Mouse (Mus musculus) heart, adult 11 months (tissue): ENCODE data around the gene Dlg2.
"Not testable (repeated sequence)": the region's sequence is repeated elsewhere in the genome, so short reads cannot be mapped to it uniquely, and the experiment has no call there.

Experiments
- DNase-seq: peaks from one replicate; pipeline ENCODE4 v3.0.0; 2022

Gene Dlg2

DNA sequence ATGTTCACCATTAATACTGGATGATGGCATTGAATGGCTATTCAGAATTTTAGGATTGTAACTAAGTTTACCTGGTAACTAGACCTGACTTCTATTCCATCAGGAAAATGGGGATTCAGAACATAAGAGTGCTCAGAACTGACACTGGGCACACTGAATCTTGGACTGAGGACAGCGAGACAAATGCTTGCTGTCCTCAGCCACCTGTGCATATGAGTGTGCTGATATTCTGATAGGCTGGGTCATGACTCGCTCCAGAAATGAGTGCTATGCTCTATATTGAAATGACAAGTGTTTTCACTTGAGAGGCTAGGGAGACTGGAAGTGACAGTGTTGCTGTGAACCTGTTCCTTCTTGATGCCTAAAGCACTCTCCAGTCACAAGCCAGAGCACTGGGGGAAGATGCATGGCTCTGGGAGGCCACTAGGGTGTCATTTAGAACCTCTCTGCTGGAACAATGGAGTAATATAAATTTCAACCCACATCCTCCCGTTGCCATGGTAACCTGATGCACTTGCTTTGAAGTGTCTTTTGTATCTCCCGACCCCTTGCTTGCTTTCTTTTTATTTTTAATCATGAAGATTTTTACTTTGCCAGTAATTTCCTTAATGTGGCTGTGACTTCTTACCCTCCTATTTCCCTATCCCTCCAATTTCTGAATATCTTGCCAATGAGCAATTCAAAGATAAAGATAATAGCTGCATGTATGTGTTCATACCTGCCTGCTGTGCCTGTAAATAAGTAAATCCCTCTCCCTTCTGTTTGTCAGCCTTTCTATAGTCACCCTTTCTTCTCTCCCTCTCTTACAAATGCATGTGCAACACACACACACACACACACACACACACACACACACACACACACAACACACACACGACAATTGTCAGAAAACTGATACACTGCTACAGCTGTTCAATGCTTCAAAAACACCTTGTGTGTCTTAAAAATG is 367.1 kb downstream of the Dlg2 start:
- no peak for DNase-seq

DNA sequence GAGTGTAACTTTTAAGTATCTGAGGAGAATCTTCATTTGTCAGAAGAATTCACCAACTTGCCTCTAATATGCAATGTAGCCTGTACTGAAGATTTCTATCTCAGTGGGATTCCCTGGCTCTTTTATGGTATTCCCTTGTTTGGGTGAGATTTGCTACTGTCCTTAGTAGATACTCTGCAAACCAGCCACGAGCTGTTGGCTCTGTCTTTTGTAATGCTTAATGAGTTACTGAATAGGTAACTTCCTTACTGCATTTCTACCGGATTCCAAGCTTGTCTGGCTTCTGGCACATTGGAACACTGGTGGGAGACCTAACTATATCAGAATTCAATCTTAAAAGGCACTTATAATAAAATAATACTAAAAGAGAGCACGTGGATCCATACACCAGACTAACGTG is 400.3 kb downstream of the Dlg2 start:
- DNase-seq = not testable (repeated sequence)

DNA sequence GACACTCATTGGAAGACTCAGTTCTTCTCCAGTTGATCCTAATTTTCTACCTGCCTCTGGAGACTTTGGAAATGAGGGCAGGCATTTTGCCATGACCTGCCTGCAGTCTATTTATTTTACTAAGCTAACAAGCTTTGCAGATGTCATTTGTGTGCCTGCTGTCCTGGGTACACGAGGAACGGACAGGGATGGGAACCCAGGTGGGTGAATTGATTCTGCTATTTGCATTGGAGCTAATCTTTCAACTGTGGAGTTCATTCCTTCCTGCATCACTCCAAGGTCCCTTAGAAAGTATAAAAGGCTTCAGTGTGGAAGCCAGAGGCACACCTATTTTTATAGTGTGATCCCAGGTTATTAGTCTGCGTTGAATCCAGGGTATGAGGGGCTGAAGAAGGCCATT is 406.3 kb downstream of the Dlg2 start:
- DNase-seq = no peak

DNA sequence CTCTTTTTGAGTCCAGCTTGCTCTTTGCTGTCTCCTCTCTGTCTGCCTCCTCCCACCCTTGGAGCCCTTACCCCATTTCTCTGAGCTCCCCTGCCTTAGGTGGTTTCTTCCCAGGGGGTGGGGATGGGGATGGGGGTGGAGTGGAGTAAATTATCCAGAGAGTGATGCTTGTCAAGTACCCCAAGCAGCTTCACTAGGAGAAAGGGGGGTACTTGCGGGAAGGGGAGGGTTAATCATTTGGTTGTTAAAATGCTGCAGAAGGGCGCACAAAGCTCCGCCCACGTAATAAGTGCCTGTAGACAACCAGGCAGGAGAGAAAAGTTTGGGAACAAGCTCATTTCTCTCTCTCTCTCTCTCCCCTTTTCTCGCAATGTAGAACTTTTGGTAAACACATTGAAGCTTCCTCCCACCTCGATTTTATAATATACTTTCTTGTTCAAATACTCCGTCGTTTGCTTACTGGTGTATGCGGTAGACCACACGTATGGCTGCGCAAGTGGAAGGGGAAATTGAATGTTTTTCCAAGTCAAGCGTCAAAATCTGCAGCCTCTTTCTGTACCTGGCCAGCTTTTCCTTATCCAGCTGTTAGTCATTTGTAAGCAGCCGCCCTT is 410.0 kb downstream of the Dlg2 start:
- no peak for DNase-seq

DNA sequence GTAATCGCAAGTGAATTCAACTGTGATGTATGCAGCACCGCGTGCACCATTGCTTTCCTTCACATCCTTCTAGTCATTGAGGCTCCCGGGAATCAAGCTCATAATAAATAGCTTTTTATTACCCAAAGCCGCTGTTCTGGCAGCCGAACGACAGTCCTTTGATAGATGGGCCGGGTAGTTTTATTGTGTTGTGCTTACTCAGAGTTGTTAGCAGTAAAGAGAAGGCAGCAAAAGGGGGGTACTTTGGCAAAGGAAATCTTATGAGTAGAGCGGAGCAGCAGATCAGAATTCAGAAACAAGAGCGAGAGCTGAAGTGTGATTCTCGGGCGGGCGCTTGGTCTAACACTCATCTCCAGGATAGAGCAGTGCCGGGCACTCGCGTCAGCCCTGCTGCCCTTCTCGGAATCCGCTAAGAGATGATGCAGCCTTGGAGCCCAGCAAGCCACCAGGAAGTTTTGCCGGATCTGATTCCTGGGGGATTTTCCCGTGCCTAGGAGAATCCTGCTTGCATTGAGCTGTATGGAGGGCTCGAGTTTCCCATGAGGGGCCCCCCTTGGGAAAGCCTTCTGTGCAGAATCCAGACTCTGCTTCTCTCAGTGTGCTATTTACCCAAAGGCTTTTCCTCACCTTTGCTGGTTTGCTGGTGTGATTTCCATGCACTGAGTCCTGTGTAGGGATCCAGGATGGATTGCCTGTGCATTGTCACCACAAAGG is 410.7 kb downstream of the Dlg2 start:
- peak; percentile 79 for DNase-seq

DNA sequence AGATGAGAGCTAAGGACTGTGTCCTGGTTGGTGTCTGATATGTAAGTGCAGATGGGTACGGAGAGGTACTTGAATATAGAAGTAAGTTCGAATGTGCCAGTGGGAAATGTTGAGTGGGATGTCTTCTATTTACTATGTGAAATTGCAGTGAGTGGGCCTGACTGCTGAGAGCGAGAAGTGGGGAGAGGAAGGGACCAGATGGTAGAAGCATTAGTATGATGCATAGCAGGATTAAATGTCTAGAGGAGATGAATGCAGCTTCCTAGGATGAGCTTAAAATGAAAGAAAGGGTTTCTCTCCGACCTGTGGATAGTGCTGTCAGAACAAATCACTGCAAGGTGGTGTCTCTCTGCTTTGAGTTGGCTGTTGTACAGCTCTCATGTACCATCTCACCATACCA is 451.0 kb downstream of the Dlg2 start:
- DNase-seq = no peak

DNA sequence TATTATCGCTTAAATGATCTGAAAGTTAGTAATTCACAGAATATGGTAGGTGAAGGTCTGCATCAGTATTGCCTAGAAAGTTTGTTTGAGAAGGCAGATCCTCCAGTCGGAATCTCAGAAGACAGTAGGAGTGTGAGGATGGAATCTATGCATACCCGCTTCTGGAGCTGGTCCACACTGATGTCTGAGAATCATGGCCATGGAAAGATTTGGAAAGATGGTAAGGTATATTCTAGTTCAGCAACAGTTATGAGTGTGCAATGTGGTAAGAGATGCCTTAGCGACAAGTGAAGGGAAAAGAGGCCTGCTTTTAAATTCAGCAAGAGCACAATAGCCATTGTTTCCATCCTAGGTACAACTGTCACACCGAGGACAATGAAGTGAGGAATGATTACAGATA is 464.3 kb downstream of the Dlg2 start:
- DNase-seq = no peak

DNA sequence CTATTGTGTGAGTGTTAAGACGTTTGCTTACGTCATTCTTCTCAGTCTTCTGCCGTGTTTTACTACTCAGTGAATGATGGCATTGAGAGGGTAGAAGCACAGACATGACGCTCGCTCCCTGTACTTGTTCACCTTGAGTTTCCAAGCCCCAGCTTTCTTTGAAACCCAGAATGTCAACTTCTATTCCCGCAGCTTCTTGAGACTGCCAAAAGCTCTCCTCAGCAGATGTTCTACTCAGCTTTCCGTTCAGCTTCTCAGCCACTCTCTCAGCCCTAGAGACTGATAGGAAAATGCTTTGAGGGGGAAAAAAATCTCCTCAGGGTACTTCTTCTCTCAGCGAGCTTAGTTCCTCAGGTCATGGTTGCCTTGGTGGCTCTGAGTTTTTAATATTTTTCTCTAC is 470.6 kb downstream of the Dlg2 start:
- no peak for DNase-seq

DNA sequence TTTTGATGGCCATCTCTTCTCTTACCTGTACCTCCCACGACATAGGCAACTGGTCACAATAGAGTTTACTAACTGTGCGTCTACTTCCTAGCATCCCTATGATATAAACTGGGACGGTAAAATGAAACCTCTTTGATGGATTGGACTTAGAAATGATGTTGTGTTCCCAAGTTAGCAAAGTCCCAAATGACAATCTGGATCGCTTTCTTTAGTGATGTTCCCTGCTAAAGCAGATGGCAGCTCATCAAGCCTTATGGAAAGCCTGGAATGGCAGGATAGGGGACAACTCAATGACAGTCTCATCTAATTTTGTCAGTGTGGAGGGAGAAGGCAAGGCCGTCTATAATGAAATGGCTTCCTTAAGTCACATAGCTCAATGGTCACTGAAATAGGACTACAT is 472.7 kb downstream of the Dlg2 start:
- DNase-seq = no peak

DNA sequence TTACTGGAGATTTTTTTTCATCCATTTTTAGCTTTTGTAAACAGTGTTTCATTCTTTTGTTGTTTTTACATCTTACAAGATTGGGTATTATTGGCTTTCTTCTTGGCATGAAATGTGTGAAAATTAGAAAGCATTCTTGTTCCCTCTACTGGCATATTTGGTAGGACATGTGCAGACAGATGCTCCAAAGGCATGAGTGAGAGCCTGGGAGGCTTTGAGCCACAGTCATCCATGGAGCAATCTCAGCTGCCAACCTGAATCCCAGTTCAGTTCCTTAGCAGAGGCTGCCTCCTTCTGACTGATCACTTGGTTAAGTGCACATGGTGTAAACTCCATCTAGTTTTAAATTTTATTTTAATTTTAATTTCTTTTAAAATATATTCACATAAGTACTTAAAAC is 500.8 kb downstream of the Dlg2 start:
- no peak for DNase-seq

DNA sequence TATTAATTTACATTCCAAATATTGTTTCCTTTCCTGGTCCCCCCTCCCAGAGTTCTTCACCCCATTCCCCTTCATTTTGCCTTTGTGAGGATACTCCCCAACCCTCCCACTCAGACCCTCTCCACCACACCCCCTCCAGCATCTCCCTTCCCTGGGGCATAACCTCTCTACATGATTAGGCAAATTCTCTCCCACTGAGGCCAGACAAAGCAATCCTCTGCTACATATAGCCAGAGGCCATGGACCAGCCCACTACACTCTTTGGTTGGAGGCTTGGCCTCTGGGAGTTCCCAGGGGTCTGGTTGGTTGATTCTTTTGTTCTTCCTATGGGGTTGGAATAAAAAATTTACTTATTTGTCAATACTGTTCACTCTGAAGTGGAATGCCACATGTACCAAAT is 505.6 kb downstream of the Dlg2 start:
- no peak for DNase-seq

DNA sequence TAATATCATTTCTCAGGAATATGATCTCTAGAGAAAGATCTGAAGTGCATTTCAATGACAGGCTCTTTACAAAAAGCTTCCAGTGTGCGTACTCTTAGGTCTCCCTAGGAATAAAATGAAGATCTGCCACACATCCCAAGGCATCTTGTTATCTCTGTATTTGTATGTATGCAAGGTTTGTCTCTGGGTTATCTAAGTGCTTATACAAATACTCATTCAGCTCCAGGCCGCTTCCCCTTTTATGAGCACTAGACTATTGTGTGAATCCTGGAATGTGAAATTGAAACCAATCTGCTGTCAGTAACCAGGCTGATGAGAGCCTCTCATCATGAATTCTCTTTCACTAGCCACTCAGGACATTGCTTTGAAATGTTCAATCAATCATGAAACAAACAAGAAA is 534.2 kb downstream of the Dlg2 start:
- no peak for DNase-seq

DNA sequence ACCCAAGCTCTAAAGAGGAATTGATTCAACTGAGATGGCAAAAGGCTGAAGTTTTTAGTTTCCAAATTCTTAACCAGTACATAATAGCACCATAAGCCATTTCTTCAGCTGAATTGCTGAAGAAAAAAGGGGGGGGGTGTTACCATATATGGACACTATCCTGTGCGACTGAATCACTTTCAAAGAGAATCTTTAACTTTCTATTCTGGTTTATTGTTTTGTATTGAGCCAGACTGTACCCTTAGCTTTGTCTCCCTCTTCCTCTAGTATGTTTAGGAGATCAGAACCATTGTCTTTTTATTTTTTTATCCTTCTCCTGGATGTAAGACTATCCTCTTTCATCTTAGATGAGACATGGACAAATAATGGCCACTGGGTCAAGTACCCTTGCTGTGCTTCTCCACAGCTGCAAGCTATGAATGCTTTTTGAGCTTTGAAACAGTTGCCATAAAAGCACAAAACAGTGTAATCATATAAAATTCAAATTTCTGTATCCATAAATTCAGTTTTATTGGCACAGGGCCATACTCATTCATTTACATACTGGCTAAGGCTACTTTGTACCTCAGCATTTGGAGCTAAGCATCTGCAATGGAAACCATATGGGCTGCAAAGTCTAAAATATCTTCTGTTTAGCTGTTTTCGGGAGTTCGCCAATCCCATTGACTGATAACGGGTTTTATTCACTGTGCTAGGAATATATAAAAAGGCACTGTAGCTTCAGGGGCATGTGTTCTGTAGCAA is 568.7 kb downstream of the Dlg2 start:
- DNase-seq = no peak

DNA sequence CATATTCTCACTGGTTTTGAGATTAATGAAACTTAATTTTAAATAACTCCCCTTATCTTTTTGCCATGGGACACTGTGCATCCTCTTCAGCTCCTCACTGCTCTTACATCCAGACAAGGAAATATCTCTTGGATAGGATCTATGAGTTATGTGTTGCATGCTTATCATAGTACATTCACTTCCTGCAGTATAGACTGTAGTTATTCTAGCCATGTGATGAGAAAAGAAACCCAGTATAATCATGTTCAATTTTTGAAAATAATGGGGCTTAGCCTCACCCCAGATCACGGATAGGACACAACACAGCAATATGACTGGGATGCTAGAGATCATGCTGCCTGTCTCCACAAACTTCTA is 569.2 kb downstream of the Dlg2 start:
- no peak for DNase-seq

DNA sequence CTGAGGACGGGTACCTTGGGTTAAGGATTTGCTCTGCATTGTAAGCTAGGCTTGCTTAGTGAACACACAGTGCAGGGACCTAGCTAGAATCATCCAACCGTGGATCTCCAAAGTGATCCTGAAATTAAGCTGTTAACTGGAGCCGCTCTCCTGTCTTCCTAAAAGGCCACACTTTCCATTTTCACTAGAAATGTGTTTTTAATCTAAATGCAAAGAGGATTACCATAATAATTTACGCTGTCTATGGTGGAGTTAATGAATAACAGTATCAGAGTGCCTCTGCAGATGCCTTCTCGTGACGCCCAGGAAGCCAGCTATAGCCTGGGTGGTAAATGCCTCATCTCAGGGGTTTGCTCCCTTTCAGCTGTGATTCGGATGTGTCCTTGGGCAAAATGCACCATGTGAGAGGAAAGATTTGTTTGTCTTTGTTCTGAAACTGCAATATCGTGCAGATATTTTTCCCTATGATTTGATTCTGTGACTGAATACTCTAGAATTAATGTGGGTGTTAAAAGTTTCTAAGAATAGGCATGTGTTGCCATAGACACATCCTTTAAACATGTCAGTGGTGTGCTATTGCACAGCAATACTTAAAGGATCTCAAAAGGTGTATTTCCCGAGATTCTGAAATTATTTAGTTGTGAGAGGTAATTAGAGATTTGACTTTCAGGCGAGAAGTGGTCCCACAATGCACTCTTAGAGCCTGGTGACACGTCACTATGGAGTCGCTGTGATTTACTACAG is 587.0 kb downstream of the Dlg2 start:
- DNase-seq = no peak

DNA sequence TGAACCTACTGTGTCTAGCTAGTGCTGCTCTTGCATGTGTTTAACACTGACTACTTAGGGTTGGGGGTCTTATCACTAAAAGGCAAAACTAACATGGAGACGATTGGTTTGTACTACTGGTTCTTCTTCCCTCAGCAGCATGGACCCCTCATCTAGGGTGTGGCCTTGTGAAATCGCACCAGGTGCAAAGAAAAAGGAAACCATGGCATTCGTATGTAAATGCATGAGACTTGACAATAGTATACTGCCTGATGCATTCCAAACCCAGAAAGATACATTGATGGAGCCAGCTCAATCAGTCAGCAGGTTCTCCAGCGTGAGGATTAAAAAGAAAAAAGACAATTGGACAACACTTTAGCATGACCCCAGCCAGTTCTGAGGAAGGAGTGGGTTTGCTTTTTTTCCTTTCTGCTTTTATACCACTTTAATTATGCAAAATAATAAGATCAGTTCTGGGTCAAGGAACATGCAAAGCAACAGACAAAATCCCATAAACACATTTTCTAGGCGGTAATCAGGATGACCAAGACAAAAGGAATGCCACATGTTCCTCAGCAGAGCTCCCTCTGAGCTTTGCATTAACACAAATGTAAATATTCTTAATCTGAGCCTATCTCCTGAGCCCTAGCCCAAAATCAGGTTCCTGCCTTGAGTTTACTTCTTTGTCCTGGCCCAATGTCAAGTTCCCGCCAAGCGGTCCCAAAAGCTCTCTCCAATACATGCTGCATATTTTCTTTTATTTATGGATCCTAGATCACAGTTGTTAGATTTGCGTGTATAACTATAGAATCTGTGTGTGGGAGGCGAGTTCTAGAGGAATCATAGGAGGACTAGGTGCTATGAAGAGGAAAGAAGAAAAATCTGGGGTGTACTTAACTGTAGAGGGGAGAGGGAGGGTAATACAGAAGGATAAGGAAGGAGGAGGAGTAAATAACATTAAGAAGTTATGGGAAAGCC is 595.6 kb downstream of the Dlg2 start:
- no peak for DNase-seq

DNA sequence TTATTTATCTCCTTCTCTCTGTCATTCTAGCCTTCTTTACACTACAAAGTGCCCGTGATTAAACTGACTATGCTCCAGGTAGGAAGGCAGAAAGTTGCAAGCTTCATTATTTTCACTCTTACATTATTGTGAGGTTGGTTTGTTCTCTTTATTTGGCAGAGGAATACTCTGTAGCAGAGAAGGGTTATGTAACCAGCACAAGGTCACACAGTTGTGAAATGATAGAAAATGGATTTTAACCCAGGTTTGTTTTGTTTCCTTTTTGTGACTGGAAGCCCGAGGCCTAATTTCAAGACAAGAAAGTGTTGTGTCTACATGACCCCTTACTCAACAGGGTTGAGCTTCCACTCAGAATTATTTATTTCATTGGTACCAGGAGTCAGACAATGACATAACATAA is 609.6 kb downstream of the Dlg2 start:
- DNase-seq = no peak

DNA sequence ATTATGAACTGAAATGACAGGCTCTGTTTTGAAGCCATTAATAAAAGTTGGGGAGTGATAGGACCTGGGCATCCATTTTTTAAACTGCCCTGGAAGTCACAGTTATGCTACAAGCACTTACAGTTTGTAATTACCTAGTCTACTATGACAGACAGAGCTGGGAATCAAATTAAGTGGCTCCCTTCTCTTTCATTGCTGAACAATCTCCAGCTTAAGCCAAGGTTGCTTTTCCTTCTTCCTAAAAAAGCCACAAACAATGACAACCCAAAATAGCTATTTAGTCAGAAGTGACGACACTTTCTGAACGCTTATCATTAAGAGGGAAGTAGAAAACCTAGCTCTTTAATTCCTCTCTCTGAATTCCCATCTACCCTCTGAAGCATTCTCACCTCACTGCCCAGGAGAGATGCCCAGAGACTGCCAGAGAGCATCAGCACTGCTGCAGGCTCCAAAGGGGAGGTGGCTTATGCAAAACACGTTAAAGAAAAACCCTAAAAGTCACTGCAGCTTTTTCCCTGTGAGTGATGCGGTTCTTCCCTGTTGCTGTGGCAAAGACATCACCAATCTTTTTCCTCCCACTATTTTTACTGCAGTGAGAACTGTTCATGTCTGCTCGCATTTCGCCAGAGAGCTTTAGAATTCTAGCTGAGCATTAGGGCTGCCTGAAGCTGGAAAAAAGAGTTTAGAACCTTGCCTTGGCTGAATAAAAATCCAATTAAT is 612.9 kb downstream of the Dlg2 start:
- peak; percentile 87 for DNase-seq

DNA sequence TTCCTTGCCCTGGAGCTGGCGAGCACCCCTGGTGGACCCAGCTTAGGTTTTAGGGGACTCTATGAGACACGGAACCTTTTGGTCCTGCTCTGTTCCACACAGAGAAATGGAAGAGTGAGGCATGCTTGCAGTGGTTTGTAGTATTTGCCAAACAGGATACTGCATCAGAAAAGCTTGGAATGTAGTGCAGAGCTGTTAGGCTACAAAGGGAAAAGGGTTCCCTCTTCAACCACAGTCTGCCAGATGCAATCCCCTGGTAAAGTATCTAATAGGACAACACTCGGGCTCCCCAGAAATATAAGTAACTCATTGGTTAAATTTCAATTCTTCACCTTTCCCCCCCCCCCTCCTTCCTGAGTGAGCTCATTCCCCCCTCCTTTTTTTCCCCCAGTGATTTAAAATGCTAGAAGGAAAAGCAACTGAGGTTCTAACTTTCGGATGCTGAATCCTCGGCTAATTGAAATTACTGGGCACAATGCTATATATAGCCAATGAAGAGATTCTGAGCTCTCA is 613.9 kb downstream of the Dlg2 start:
- DNase-seq = no peak
